Comparison of ENCODE assay signal across 16 mouse cellular contexts in genomic region chr11:5732401-5732800, GRCm38 (mm10). TPM values are rescaled to one million over a fixed set of nuclear protein-coding genes. Genes with fewer than 3 reads are reported as not detected.
A peak's percentile ranks its signal among the peaks of the same experiment; 100 is the strongest.
DNase-seq lines count a peak whose midpoint lies in the region; ATAC-seq lines count a peak whose summit lies in the region.
"Had no signal": no experiment of that assay in that cellular context is flagged by ENCODE, and none has a peak within 500 bp of the region (broad histone marks: within the 10 kb centered on the region; RNA-seq: fewer than 3 reads in every experiment).

No protein-coding gene starts in this region.

- H3K4me3 ChIP-seq in forebrain, embryonic 13.5 days: no peak overlapping the region
- H3K4me3 ChIP-seq in forebrain, embryonic 15.5 days: no peak overlapping the region
- H3K4me3 ChIP-seq in megakaryocyte, embryonic 14.5 days (replicated peaks): peak overlapping the region; percentile 85
- no peak overlapping the region for H3K4me3 ChIP-seq in hindbrain, embryonic 15.5 days
- H3K4me3 ChIP-seq: kidney, embryonic 15.5 days; liver, embryonic 12.5 days; midbrain, embryonic 15.5 days had no signal

- WGBS in forebrain, embryonic 13.5 days: 70% methylated on average over 5 of the region's 5 CpGs
- WGBS in forebrain, embryonic 15.5 days: 70% methylated on average over 5 of the region's 5 CpGs
- WGBS in hindbrain, embryonic 15.5 days: 39% methylated on average over 5 of the region's 5 CpGs

- H3K4me2 ChIP-seq in forebrain, embryonic 13.5 days: no peak overlapping the region
- no peak overlapping the region for H3K4me2 ChIP-seq in forebrain, embryonic 15.5 days (replicated peaks)
- no peak overlapping the region for H3K4me2 ChIP-seq in hindbrain, embryonic 15.5 days
- H3K4me2 ChIP-seq: kidney, embryonic 15.5 days; liver, embryonic 12.5 days; midbrain, embryonic 15.5 days had no signal

- no peaks in the 10 kb centered on the region for H3K36me3 ChIP-seq in forebrain, embryonic 13.5 days (ENCODE audit: poor library complexity, severe bottlenecking)
- no peaks in the 10 kb centered on the region for H3K36me3 ChIP-seq in forebrain, embryonic 15.5 days
- H3K36me3 ChIP-seq in megakaryocyte, embryonic 14.5 days (replicated peaks; ENCODE audit: low read length): peaks cover 79% of the 10 kb centered on the region
- H3K36me3 ChIP-seq in hindbrain, embryonic 15.5 days: no peaks in the 10 kb centered on the region
- H3K36me3 ChIP-seq: kidney, embryonic 15.5 days; midbrain, embryonic 15.5 days had no signal

- DNase-seq in retina, postnatal 1 day: peak; percentile 82
- DNase-seq in gastrocnemius, postnatal 36 days: no peak
- DNase-seq in layer of hippocampus, postnatal 14 days (ENCODE audit: low spot score in 2 of 2): no peak
- DNase-seq: layer of hippocampus, postnatal 36 days; lung, postnatal 10 days; spleen, adult 18-20 months; thymus, adult 18-20 months had no signal

- H3K27me3 ChIP-seq in forebrain, embryonic 13.5 days: no peaks in the 10 kb centered on the region
- no peaks in the 10 kb centered on the region for H3K27me3 ChIP-seq in forebrain, embryonic 15.5 days
- no peaks in the 10 kb centered on the region for H3K27me3 ChIP-seq in megakaryocyte, embryonic 14.5 days (replicated peaks)
- no peaks in the 10 kb centered on the region for H3K27me3 ChIP-seq in hindbrain, embryonic 15.5 days
- H3K27me3 ChIP-seq: kidney, embryonic 15.5 days; liver, embryonic 12.5 days; midbrain, embryonic 15.5 days had no signal

- ATAC-seq in forebrain, embryonic 13.5 days: no peak
- no peak for ATAC-seq in forebrain, embryonic 15.5 days (replicated peaks)
- no peak for ATAC-seq in megakaryocyte, adult 5-6 weeks (ENCODE audit: poor library complexity, severe bottlenecking)
- 0 out of 2 replicates have a peak, but pooled peaks have one; percentile 65 for ATAC-seq in hindbrain, embryonic 15.5 days (ENCODE audit: low FRiP score, low read depth)
- ATAC-seq: liver, embryonic 12.5 days; midbrain, embryonic 15.5 days had no signal

- H3K4me1 ChIP-seq in forebrain, embryonic 13.5 days: no peaks in the 10 kb centered on the region
- H3K4me1 ChIP-seq in forebrain, embryonic 15.5 days: no peaks in the 10 kb centered on the region
- H3K4me1 ChIP-seq in megakaryocyte, embryonic 14.5 days: peaks cover 92% of the 10 kb centered on the region
- H3K4me1 ChIP-seq in hindbrain, embryonic 15.5 days (replicated peaks): peaks cover 9% of the 10 kb centered on the region
- H3K4me1 ChIP-seq: midbrain, embryonic 15.5 days had no signal

- no peak overlapping the region for H3K9ac ChIP-seq in forebrain, embryonic 13.5 days
- H3K9ac ChIP-seq in forebrain, embryonic 15.5 days (replicated peaks): no peak overlapping the region
- no peak overlapping the region for H3K9ac ChIP-seq in hindbrain, embryonic 15.5 days
- H3K9ac ChIP-seq: kidney, embryonic 15.5 days; liver, embryonic 12.5 days; midbrain, embryonic 15.5 days had no signal

- no peaks in the 10 kb centered on the region for H3K9me3 ChIP-seq in forebrain, embryonic 13.5 days (replicated peaks)
- no peaks in the 10 kb centered on the region for H3K9me3 ChIP-seq in forebrain, embryonic 15.5 days
- no peaks in the 10 kb centered on the region for H3K9me3 ChIP-seq in megakaryocyte, embryonic 14.5 days
- no peaks in the 10 kb centered on the region for H3K9me3 ChIP-seq in hindbrain, embryonic 15.5 days
- H3K9me3 ChIP-seq: G1E; kidney, embryonic 15.5 days; liver, embryonic 12.5 days; midbrain, embryonic 15.5 days had no signal

- intact Hi-C loops in gastrocnemius, postnatal 36 days (cut with DNase I): no loop called here

- peak overlapping the region; percentile 40; the same call in 1 of the 2 replicates for H3K27ac ChIP-seq in forebrain, embryonic 13.5 days
- H3K27ac ChIP-seq in forebrain, embryonic 15.5 days (replicated peaks): no peak overlapping the region
- no peak overlapping the region for H3K27ac ChIP-seq in hindbrain, embryonic 15.5 days (replicated peaks)
- H3K27ac ChIP-seq: kidney, embryonic 15.5 days; liver, embryonic 12.5 days; midbrain, embryonic 15.5 days had no signal

RNA-seq across cellular contexts. Expression of gene Mrps24, which starts 16.9 kb away (rescaled TPM):
- 185 and 188 TPM in 2 replicates for polyA plus RNA-seq in forebrain, embryonic 13.5 days (2015; fragmentation: Nextera tagmentation; extraction: Ambion mirVana)
- polyA plus RNA-seq in forebrain, embryonic 15.5 days (2015; fragmentation: Nextera tagmentation; extraction: Ambion mirVana): 177 and 180 TPM in 2 replicates
- 173 and 222 TPM in 2 replicates for polyA plus RNA-seq in megakaryocyte, embryonic 14.5 days (2012; ENCODE audit: insufficient read depth, low replicate concordance)
- total RNA-seq in megakaryocyte, adult 5-6 weeks (2015): 67.4 and 74.1 TPM in 2 replicates
- 30.7 and 41.2 TPM in 2 replicates for total RNA-seq in megakaryocyte, adult 5-6 weeks (2017)
- 192 and 196 TPM in 2 replicates for polyA plus RNA-seq in hindbrain, embryonic 15.5 days (2015; fragmentation: Nextera tagmentation; extraction: Ambion mirVana)
- total RNA-seq in gastrocnemius, postnatal 36 days (2021): 10 to 100 TPM; 87.6 to 97.9 TPM
- total RNA-seq in layer of hippocampus, postnatal 14 days (2021): 10 to 100 TPM; 73.1 to 76.8 TPM

RNA-seq across cellular contexts. Expression of gene Urgcp, which starts 29.8 kb away (rescaled TPM):
- polyA plus RNA-seq in forebrain, embryonic 13.5 days (2015; fragmentation: Nextera tagmentation; extraction: Ambion mirVana): 24.9 and 25.7 TPM in 2 replicates
- polyA plus RNA-seq in forebrain, embryonic 15.5 days (2015; fragmentation: Nextera tagmentation; extraction: Ambion mirVana): 31.6 and 32.4 TPM in 2 replicates
- 6.8 and 10.2 TPM in 2 replicates for polyA plus RNA-seq in megakaryocyte, embryonic 14.5 days (2012; ENCODE audit: insufficient read depth, low replicate concordance)
- total RNA-seq in megakaryocyte, adult 5-6 weeks (2015): 4.1 and 4.5 TPM in 2 replicates
- total RNA-seq in megakaryocyte, adult 5-6 weeks (2017): 7.5 and 8.7 TPM in 2 replicates
- polyA plus RNA-seq in hindbrain, embryonic 15.5 days (2015; fragmentation: Nextera tagmentation; extraction: Ambion mirVana): 33.5 TPM in 2 replicates
- 10 to 100 TPM; 39.1 to 40.1 TPM for total RNA-seq in gastrocnemius, postnatal 36 days (2021)
- total RNA-seq in layer of hippocampus, postnatal 14 days (2021): 10 to 100 TPM; 54.2 to 67.8 TPM

RNA-seq across cellular contexts. Expression of gene Dbnl, which starts 55.9 kb away (rescaled TPM):
- polyA plus RNA-seq in forebrain, embryonic 13.5 days (2015; fragmentation: Nextera tagmentation; extraction: Ambion mirVana): 133 and 136 TPM in 2 replicates
- 138 and 140 TPM in 2 replicates for polyA plus RNA-seq in forebrain, embryonic 15.5 days (2015; fragmentation: Nextera tagmentation; extraction: Ambion mirVana)
- 63.4 and 117 TPM in 2 replicates for polyA plus RNA-seq in megakaryocyte, embryonic 14.5 days (2012; ENCODE audit: insufficient read depth, low replicate concordance)
- total RNA-seq in megakaryocyte, adult 5-6 weeks (2015): 84.5 and 90.0 TPM in 2 replicates
- total RNA-seq in megakaryocyte, adult 5-6 weeks (2017): 176 and 179 TPM in 2 replicates
- polyA plus RNA-seq in hindbrain, embryonic 15.5 days (2015; fragmentation: Nextera tagmentation; extraction: Ambion mirVana): 134 and 139 TPM in 2 replicates
- 10 to 100 TPM; 10.7 to 11.2 TPM for total RNA-seq in gastrocnemius, postnatal 36 days (2021)
- 10 to 100 TPM; 83.4 to 86.0 TPM for total RNA-seq in layer of hippocampus, postnatal 14 days (2021)
